Mouse (Mus musculus): ENCODE measurements around the gene Chst8. TPM values are rescaled to one million over a fixed set of nuclear protein-coding genes. Genes with fewer than 3 reads are reported as not detected.

Gene Chst8
- total RNA-seq, 2 experiments from 2014 or later: 27.6 to 44.7 TPM

DNA sequence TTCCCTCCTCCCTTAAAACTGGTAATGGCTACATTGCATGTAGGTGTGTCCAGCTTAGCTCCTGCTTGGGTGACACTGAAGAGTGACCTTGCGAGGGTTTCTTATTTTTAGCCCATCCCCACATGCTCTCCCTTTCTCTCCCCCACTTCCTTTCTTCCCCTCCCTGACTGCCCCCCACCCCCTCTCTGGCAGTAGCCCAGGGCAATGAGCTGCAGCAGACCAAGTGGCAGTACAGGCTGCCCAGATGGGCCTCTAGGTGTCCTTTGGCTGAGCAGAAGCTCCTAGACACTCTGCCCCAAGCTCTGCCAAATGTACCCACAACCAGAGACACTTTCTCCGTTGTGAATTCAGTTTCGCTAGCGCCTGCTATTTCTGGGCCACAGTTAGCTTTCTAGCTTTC is 139.6 kb downstream of the Chst8 start:
- no peak for DNase-seq (ENCODE audit: low spot score in 2 of 2)

DNA sequence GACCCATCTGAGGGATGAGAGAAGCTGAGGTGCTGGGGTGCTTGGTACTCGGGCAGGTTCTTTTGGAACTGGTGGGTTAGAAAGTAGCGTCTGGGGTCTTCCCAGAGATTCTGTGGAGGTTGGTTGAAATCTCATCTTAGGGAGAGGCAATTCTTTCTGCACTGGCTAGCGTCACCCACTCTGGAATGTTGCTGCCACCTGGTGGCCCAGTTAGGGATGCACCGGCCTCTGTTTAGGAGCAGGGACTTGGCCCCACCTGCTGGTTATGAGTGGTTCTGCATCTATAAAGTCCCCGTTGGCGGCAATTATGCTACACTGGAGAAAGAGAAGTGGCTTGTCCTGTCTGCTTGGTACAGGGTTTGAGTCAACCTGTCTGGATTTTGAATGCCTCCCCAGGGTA is 140.6 kb downstream of the Chst8 start:
- peak; percentile 84 to 95 for DNase-seq (ENCODE audit: low spot score in 2 of 2)

DNA sequence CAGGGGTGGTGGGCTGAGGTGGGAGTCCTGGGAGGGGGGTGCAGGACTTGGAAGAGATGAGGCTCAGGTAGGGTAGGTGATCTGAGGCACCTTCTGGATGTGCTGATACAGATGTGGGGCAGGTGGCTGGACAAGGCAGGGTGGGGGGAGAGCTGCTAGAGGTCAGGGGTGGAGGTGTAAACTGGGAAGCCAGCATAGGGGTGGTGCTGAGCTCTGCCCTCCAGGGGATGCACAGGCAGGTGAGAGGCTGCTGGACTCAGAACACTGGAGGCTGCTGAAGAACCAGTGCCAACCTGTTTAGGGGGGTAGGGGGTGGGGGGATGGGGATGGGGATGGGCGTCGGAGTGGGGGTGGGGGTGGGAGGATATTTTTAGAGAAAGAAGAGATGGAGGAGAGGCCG is 141.7 kb downstream of the Chst8 start:
- DNase-seq (ENCODE audit: low spot score in 2 of 2): no peak

DNA sequence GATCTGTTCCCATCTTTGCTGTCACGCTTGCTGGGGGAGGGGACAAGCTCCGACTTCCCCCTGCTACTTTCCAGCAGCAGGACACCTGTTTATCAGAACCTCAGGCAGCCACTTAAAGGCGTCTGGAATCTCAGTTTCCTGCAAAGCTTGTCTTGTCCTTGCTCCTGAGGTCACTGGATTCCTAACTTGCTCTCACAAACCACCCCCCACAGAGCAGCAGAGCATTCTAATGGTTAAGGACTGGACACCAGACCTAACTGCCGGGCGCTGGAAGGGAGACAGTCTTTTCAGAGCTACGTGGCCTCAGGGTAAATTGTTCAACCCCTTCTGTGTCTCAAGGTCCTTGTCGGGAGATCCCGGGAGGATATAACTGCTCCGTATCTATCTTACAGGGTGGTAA is 143.2 kb downstream of the Chst8 start:
- no peak for DNase-seq (ENCODE audit: low spot score in 2 of 2)

DNA sequence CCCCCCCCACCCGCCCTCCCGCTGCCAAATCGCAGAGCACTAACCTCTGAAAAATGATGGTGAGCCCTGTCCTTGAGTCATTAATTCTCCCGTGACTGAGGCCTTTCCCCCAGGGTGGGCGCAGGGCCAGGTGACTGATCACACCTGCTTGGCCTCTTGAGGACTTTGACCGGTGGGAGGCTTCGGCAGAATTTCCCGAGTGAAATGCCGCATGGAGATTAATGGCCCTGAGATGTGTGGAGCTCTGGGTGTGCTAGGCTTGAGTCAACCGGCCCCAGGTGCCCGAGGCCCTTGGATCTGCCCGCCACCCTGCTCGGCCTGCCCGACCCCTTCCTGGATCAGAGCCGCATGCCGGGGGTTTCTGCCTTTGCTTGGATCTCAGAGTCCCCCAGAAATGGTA is 144.6 kb downstream of the Chst8 start:
- no peak for DNase-seq (ENCODE audit: low spot score in 2 of 2)

DNA sequence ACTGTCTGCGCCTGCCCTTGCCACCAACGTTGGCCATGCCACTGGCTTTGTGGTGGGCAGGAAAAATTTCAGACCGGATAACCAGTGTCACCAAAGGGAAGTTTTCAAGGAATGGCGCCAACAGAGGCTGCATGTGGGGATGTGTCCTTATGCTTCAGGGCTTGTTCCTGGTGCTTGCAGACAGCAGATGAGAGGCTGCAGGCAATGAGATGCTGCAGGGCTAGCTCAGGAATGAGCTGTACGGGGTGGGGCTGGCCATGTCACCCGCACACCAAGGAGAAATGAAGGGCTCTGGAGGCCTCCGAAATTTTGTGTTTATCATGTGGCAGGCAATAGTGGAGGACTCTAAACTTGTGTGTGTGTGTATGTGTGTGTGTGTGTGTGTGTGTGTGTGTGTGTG is 149.4 kb downstream of the Chst8 start:
- no peak for DNase-seq (ENCODE audit: low spot score in 2 of 2)

DNA sequence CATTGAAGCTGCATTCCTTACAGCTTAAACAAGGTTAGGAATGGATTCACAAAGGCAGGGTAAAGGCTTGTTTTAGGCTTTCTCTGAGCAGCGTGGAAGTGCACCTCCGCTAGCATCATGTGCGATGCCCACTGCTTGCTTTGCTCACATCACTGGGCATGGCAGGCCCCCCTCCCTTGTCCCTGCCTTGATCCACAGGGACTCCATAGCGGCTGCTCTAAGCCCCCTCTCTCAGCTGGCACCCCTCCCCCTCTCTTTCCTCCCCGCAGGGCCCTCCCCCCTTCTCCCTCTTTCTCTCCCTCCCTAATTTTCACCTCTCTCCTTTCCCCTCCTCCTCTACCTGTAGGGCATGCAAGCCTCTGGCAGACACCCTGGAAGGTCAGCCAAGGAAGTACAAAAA is 150.3 kb downstream of the Chst8 start:
- no peak for DNase-seq (ENCODE audit: low spot score in 2 of 2)

DNA sequence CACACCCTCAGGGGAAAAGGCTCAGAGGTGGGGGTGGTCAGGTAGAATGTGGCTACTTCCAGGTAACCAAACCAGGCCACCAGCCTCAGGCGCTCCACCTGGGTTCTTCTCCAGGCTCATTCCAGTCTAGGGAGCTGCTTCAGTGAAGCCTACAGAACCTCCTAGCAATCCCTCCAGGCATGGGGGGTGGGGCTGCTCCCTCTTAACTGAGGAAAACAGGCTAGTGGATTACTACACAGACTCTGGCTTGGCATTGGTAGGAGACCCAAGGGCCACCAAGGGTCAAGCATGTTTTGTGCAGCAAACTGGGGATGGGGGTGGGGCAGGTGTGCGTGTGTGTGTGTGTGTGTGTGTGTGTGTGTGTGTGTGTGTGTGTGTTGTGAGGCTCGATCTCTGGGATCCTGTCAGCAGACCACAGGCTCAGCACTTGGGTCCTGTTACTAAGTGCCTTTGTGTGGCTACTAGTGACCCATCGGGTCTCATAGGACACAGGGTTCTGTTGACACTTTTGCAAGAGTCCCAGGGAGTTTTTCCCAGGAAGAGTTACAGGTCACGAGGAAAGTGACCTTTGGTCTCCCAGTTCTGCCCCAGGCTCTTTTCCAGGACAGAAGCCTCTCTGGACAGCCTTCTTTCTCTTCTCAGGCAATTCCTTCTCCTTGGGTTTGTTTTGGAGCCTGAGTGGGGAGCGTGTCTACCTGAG is 153.0 kb downstream of the Chst8 start:
- DNase-seq (ENCODE audit: low spot score in 2 of 2): no peak

DNA sequence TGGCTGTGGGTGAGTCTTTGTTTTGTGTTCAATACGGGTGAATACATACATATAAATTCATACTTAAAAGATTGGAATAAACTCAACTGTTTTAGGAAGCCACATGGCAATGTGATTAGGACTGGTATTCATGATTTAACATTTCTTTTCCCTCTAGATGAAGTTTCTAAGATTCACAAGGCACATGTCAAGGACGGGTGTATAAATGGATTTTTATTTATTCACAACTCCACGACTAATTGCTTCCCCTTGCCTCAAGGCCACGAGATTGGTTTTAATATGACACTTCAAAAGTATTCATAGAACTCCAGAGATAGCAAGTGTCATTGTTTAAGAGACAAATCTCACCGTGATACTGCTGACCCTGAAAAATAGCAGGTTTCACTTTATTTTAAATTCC is 155.9 kb downstream of the Chst8 start, which contains the start of gene Kctd15:
Gene Kctd15, minus strand, starts transcription at position 101 of the 400 bp plus-strand sequence.
- no peak for DNase-seq (ENCODE audit: low spot score in 2 of 2)

DNA sequence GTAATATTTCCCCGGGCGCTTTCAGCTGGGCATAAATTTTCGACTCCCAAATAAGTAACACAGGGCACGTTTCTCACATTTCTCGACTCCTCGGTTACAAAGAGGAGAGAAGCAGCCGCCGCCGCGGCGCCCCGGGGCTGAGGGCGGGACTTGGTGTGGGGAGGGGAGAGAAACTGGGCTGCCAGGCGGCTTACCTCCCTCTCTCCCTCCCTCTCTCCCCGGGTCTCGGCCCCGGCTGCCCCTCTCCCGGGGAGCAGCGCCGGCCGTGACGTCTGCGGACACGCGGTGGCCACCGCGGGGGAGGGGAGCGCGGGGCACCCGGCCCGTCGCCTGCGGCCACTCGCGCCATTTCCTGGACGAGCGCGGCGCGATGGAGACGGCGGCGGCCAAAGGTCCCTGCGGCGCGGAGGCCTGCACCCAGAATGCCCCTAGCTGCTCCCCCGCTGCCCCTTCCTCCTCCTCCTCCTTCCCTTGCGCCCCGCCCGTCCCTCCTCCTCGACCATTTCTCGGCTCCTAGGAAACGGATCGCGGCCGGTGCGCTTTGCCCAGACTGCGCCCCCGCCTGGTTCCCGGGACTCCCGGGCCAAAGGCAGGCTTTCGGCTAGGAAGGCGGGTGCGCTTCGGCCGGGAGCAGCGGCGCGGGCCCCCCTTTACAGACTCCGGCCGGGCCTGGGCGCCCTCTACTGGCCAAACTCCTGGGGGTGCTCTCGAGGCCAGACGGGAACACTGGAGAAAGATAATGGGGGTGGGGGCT is 157.2 kb downstream of the Chst8 start:
- peak; percentile 78 to 88 for DNase-seq (ENCODE audit: low spot score in 2 of 2)

DNA sequence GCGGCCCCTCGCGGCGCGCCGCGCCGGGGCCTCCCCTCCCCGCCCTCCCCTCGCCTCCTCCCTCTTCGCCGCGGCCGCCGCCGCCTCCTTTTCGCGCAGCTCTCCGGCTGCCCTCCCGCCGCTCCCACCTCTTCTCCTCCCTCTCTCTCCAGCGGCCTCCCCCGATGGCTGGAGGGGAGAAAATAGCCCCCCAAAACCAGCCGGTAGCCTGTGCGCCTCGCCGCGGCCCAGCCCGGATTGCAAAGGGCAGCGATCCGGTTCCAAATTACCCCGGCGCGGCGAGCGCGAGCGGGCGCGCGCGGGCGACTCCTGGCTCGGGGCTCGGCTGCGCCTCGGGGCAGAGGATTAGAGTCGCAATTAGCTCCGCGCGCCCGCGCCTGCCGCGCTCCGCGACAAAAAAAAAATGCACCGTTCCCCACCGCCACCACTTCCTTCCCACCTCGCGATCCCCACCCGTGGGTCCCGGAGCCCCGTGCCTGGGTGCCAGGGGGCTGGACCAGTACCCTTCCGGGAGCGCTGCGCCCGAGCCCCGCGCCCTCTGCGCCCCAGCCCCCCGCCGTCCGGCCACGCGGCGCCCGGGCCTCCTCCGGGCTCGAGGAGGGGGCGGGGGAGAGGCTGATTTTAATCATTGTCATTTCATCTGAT is 157.9 kb downstream of the Chst8 start:
- DNase-seq (ENCODE audit: low spot score in 2 of 2): peak; percentile 40 to 63

DNA sequence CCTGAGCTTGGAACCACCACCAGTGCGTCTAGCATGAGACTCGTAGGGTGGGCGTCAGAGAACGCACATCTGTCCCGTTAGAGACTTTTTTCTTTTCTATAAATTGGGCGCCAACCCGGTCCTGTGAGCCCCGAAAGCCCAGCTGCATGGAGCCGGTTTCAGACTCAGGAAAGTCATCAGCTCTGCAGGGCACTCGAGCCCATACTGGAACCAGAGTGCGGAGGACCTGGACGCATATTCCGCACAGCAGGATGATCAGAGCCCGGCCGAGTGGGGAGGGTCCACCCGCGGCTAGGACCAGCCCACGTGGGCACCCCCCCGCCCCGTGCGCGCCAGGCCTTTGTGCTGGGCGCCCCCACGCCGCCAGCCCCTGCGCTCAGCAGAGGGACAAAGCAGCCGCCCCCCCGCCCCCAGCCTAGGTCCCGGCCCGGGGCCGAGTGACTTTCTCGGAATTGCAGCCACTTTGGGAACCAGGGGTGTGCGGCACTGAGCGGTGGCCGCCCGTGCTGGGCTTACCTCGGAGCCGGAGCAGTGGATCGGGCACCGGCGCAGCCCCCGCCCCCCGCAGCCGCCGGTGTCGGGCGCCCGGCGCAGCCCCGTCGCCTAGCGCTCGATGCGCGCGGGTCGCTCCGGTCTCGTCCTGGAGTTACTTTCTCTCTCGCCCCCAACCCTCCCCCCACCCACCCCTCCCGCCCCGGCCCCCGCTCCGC is 158.6 kb downstream of the Chst8 start:
- no peak for DNase-seq (ENCODE audit: low spot score in 2 of 2)

DNA sequence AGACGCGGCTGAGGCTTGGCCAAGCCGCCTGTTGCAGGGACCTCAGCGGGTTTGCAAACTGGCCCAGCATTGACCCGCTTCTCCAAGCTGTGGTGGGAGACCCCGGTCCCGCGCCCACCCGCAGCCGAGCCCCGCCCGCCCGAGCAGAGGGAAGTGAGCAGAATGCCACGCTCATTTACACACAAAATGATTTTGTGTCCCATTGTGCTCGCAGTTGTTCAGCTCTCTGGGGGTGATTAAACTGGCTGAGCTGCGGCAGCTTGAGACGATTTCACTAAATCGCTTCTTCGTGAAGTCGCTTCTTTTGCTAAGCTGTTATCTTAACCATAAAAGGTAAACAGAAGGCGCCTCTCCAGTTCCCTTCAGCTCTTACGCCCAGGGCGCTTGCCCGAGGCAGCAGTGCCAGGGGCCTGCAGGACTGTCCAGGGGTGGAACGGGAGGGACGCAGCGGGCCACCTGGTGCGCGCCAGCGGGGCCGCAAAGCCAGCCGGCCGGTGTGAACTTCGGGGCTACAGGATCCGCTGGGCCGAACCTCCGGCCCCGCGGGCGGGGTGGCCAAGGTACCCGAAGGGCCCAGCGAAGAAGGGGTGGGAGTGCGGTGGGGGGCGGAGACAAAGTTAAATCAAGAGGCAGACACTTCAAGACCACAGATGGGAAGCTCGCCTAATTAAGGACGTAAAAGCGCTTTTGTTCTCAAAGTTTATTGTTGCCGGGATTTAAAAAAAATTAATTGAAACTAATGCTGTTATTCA is 159.6 kb downstream of the Chst8 start:
- peak in 1 of 2 experiments; percentile 15 for DNase-seq (ENCODE audit: low spot score in 2 of 2)

DNA sequence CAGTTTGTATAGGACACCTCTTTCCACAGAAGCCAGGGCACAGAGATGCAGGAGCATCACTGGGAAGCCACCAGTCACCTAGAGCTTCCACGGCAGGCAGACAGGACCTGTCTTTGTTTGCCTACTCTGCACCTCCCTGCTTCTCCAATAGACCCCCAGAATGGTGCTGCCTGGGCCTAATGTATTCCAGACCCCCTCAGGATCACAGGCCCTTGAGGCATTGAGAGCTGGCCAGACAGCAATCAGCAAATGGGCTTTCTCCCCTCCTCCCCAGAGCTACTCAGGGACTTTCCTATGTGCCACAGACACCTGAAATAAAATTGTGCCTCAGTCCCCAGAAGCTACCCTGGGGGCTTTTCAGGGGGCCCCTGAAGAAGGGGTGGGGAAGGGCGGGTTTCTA is 161.1 kb downstream of the Chst8 start:
- DNase-seq (ENCODE audit: low spot score in 2 of 2): no peak

DNA sequence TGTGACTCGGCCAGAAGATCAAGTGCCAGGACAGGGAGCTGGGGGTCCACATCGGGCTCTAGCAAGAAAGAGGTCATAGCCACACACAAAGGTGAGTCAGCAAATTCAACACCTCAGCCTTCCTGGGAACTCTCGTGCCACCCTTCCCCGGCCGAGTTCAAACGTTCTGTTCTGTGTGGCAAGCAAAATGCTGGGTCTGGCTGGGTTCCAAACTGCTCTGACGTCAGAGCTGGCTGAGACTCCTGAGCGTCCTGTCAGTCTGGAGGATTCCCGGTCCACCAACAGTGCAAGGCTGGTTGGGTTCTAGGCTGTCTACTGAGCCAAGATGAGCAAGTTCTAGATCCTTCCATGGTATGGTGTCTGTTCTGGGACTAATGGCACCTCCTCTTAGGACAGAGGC is 165.5 kb downstream of the Chst8 start:
- DNase-seq (ENCODE audit: low spot score in 2 of 2): peak in 1 of 2 experiments; percentile 44

DNA sequence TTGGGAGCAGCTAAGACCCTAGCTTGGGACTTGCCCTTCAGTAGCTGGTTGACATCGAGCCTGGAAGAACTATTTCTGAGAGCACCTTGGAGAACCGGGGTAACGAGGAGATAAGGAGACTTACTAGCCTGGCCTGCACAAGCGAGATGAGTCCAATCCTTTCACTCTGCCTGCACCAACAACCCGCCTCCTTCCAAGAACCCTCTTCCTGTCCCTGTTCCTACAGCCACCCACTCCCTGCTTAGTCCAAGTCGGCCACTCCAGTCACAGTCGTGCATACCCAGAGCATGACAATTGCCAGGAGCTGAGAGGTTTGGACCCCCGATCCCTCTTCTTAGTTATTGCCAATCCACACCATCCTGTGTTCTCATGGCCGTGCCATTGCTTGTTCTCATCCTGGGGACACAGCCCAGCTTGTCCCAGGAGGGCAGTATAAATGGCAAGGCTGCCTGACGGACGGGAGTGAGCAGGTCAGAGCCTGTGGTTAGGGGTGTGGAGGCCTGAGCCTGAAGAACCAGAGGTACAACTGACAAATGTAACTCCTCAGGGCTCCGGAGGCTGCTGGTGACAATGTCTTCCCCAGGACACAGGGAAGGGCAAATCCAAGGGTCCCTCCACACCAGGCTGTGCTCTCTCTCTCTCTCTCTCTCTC is 166.2 kb downstream of the Chst8 start:
- DNase-seq (ENCODE audit: low spot score in 2 of 2): no peak

DNA sequence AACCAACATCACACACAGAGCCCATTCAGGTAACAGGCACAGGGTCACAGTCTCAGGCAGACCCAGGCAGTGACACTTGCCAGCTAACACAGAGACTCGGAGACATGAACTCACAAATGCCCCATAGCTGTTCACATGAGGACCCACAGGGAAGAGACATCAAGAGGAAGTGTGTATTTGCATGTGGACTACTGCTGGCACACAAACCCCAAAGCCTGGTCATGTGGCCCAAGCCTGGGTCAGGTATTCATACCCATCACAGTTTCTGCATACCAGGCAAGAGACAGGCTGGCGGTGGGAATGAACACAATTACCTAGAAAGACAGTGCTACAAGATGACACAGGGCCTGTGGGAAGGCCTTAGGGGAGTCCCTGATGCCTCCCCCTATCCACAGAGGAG is 166.9 kb downstream of the Chst8 start:
- no peak for DNase-seq (ENCODE audit: low spot score in 2 of 2)

DNA sequence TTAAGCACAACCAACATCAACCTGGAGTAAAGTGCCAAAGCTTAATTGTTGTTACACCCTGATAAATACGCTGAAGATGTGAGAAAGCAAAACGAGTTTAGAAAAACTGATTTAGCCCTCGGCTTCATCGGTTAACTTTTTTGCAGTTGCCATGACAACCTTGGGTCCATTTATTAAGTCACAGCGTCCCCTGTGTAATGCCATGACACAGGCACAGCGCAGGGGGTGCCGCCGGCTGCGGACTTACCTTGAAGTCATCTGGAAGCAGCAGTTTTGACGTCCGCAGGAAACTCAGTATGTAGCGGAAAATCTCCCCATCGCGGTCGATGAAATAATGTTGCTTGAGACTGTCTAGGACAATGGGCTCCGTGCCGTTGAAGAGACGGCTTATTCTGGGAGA is 167.9 kb downstream of the Chst8 start:
- no peak for DNase-seq (ENCODE audit: low spot score in 2 of 2)

DNA sequence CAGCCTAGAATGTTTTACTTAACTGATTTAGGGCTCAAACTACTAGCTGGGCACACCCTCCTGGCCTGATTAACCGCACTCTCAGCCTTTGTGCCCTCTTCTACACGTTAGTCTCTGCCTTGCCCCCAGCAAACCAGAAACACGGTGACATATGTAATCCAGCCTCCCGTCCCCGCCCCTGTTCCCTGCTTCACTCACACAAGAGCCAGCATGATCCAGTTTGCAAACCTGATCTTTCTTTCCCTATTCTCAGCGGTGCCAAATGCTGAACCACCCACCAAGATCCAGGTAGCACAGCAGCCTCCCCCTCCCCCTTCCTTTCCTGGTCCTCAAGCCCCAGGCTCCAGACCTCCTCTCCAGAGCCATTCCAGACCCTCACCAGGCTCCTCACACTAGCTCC is 169.2 kb downstream of the Chst8 start:
- DNase-seq (ENCODE audit: low spot score in 2 of 2): no peak

DNA sequence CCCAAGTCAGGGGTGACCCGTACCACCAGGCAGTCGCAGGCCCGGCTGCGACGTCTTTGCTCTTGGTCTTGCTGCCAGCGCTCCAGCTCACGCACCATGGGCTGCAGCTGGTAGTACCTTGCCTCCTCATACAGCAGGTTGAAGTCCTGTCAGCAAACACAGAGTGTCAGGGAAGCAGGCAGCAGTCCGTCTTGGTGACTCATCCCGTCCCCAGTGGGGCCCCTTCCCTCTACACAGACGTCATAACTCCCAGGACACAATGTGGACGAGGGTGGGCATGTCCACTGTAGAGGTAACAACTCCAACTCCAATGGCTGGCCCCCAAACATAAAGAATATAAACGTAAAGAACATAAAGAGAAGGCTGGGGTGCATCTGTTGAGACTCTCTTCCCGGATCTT is 170.5 kb downstream of the Chst8 start:
- DNase-seq (ENCODE audit: low spot score in 2 of 2): no peak
